Mouse (Mus musculus) stomach, postnatal 0 days (tissue): ENCODE data around the gene Plpp2.

ENCODE experiments used
- CTCF ChIP-seq: IDR thresholded peaks from 2 replicates; pipeline ENCODE4 v1.5.1; 2016; ENCODE audit warnings: antibody characterized with exemption, low read depth, mild to moderate bottlenecking, moderate library complexity
- EP300 ChIP-seq: optimal IDR thresholded peaks from 2 replicates; pipeline ENCODE3; 2016; ENCODE audit warnings: antibody characterized with exemption

DNA sequence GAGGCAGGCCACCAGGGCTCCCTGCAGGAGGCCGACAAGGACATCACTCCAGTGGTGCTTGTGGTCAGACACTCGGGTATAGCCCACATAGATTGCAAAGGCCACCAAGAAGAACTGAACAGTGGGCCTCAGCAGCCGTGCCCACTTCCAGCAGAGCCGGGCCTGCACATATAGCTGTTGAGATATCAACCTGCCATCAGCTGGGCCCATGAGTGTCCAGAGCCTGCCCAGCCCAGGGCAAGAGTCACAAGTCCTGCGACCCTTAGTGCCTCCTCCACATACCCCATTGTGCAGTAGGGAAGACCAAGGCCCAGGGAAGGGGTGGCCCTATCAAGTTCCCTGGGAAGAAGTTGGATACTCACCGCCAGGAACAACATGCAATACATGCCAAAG is 6.1 kb downstream of the Plpp2 start:
- no peak for TF ChIP-seq CTCF
- TF ChIP-seq EP300, result no peak
